Mouse (Mus musculus) thymus, postnatal 25 days (tissue): ENCODE results near the gene Samd4.
A peak's percentile ranks its signal among the peaks of the same experiment; 100 is the strongest.
"Not testable (repeated sequence)": the region's sequence is repeated elsewhere in the genome, so short reads cannot be mapped to it uniquely, and the experiment has no call there.

Experiments
- DNase-seq: peaks from one replicate; pipeline ENCODE4 v3.0.0; 2022

Samd4 gene

DNA sequence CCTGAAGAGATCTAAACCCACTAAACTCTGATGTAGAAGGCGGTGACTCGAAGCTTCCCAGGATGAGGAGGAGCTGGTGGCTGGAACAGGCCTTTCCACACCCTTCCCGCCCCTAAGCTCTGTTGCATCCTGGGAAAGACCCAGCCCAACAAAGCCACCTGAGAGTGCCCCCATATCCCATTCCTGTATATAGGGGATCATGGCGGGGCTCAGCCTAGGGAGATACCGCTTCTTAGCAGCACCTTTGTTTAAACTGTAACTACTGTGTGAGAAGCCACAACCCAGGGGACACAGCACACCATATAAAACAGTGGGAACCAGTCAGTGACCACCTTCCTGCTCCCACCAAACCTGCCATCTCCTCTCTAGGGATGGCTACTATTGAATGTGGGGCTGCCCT, 193.2 kb downstream of the Samd4 start:
- DNase-seq, result no peak

DNA sequence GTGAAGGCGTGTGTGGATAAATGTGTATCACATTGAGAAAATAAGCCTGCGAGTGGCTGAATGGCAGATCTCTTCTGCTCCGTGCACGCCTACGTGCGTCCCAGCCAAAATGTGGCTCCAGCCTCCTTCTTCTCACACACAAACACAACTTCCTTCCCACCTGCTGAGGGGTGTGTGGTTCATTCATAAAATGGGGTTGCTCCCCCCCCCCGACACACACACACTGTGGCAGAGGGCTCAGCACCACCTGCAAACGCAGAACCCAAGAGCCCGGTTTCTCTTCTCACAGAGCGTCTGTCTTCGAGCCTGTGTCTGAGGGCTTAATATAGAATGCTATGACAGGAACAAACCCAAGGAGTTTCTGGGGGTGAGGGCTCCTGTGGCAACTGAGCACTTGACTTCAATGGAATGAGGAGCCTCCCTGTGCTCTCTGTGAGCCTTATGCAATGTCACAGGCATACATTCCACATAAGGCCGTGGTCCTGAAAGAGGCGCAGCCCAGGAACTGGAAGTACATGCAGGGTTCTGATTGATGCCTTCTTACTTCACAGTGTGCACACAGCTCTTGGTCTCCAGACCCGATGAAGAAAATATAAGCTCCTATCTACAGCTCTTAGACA, 194.4 kb downstream of the Samd4 start:
- peak; percentile 64 for DNase-seq

DNA sequence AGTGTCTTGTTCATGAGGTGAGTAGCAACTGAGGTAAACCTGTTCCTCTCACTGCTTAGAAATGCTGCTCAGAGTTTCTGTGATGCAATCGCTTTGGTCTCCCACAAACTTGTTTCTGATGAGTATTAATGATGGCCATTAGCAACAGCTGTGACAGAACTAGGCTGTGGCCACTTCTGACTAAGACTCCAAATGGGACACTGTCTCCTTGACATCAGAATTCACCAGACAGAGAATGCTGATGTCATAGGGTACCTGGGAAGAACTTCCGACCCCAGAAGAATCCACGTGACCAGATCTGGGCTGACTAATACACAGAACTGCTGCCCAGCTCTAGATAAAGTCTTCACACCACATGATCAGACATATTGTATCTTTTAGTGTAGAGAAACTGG, 194.9 kb downstream of the Samd4 start:
- DNase-seq, result no peak

DNA sequence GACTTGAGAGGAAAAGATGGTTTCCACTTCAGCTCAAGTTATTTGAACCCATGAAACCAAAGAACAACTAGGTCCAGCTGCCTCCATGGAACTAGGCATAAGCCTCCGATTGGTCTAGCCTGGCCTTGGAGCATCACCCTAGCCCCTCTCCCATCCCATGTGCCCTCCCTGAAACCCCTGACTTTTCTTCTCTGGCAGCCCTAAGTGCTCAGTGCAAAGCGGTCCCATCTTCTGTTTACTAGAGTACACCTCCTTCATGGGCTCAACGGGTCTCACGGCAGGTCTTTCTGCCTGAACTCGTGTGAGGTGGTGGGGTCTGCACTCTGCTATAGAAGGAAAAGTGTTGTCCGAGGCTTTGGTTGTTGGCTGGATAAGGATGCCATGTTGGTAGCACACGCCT, 197.3 kb downstream of the Samd4 start:
- no peak for DNase-seq

GRCm38 (mm10) chr14:47083311-47083710, 200.7 kb downstream of the Samd4 start:
- no peak for DNase-seq

DNA sequence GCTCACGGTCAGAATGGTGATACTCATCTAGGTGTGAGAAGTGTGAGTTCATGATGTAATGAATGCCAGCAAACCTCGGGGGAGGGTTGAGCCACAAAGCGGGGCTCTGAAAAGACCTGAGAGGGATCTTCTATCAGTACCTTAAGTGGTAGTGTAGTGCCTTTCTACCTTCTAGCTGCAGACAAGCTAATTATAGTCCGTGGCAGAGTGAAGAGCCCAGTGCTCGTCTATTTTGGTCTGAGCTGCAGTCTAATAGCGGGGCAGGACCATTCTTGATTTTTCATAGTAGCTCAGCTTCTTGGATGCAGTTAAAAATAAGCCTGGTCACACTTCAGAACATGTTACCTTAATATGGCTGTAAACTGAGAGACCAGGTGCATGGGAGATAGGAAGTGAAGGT, 201.2 kb downstream of the Samd4 start:
- no peak for DNase-seq

DNA sequence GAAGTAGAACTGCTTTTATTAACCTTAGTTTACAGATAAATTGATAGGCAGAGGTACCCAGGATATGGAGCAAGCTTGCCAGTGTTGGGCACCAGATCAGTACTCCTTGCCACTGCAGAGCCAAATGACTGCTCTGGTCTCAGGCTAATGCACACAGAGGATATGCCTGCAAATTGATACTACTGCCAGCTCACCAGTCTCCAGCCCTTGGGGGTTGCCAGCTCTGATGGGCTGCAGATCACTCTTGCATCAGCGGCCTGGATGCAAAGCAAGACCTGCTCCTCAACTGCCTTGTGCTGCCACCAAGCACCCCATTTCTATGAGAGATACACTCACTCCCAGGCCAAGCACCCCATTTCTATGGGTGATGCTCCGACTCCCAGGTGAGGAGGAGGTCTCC, 202.0 kb downstream of the Samd4 start:
- DNase-seq, result no peak

- DNase-seq, result no peak
Observed at GRCm38 (mm10) chr14:47086123-47086522, 203.5 kb downstream of the Samd4 start.

- peak; percentile 65 for DNase-seq
Observed at GRCm38 (mm10) chr14:47086743-47087142, 204.1 kb downstream of the Samd4 start.

GRCm38 (mm10) chr14:47087182-47087581, 204.5 kb downstream of the Samd4 start:
- DNase-seq, result peak; percentile 86

DNA sequence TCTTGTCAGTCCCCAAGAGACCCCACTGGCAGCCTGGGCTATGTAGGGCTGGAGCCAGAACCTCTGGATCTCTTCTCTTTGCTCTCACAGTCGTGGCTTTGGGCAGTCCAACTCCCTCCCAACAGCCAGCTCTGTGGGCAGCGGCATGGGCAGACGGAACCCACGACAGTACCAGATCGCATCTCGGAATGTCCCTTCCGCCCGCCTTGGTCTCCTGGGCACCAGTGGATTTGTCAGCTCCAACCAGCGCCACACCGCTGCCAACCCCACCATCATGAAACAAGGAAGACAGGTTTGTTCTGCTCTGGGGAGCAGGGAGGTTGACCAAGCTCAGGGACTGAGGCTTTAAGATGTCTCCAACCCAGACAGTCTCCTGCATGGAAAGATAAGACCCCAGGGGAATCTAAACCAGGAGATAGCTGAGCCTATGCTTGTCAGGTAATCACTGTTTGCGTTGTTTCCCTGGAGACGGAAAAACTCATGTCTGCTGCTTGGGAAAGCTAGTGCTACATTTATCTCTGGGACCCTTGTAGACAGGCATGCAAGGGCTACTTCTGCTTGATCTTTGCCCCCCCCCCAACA, 205.1 kb downstream of the Samd4 start:
- DNase-seq, result no peak

DNA sequence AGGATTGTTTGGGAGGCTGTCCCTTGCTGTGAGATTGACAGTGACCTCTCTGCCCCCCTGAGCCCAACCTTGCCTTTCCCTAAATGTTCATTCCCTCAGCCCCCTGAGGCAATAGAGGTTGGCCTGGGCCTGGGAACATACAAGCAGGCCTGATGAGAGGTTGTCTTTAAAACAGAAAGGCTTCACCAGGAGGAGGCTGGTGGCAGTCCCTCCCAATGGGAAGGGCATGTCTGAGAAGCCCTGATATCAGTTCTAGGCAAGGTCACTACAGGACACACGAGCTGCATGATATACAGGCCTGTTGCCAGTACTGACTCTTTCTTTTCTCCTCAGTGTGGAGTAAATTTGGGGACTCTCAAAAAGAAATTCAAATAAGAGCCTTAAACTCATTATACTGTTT, 205.7 kb downstream of the Samd4 start:
- no peak for DNase-seq

- DNase-seq, result no peak
Observed at GRCm38 (mm10) chr14:47089153-47089552, 206.5 kb downstream of the Samd4 start.

DNA sequence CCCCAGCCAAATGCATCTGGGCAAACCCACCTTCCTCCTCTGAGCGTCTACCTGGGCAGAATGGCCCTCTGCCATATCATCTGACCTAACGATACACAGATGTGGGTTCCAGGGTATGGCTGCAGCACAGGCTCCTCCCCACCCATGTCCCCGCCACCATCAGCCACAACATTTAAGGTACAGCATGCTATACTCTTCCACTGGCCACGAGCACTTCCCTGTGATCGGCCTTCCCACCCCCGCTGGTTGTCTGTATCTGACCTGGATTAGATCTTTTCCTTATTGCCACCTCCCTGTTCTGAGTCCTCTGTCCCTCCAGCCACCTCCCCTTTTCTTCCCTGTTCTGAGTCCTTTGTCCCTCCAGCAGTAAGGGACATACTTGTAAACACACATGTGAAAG, 209.3 kb downstream of the Samd4 start:
- DNase-seq, result no peak

DNA sequence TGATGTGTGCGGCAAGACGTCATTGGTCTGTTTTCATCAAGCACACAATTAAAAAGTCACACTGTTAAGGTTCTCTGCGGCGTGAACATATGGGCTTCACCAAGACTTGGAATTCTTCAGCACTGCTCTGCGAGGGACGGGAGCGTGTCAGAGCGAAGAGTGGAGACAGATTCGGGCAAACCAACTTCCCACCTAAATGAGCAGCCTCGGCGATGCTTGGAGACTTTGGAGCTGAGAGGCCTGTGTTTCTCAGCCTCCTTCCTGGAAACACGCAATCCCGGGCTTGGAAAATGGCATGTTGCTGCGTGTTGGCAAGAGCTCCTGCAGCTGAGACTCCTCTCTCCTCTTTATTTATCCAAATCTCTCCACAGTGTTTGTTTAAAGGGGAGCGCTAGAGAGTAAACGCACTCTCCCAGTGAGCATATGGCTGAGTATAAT, 210.7 kb downstream of the Samd4 start:
- no peak for DNase-seq

DNA sequence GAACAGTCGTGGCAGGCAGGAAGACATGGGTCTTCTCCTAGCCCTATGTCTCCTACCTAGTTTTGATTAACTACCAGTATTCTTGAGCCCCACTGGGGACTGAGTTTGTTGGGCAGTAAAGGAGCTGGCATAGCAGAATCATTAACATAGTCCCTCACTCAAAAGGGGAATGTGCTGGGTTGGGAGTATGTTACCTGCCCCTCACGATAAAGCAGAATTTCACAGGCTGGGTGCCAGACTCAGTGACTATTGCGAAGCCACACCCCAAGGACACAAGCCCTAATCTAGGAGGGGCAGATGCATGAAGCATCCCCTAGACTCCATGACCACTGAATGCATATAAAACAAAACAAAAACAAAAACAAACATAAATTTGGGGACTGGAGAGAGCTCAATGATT, 212.4 kb downstream of the Samd4 start:
- no peak for DNase-seq

DNA sequence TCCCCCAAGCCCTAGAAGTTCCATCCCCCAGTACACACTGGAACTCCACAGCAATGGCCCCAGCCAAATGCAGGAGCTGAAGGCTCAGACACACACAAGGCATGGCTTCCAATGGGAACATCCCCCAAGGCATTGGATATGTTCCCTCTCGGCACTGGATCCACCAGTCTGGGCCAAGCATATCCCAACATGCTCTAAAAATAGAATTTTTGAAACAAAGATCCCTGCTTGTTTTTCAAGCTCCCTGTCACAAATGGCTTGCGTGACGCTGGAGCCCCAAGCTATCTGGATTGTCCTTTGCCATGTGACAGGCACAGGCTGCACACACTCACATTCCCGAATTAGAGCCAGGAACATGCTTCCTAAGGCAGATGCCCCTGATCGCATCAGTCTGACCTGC, 213.7 kb downstream of the Samd4 start:
- no peak for DNase-seq

GRCm38 (mm10) chr14:47104246-47105173, 221.9 kb downstream of the Samd4 start:
- peak; percentile 51 for DNase-seq

DNA sequence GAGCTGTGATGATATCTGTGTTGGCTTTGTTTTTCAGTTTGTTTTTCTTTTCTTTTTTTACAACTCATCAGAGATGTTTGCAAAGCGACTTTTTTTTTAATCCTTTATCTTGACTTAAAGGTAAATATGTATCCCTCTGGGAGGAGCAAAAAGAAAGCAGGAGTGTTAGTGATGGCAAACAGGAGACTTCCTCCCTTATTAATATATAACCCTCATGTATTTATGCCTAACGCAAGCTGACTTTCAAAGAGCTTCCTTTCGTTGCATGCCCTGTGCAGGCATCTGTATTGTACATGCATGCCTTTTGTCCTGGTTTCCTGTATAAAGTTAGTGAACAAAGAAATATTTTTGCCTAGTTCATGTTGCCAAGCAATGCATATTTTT, 222.5 kb downstream of the Samd4 start:
- no peak for DNase-seq

DNA sequence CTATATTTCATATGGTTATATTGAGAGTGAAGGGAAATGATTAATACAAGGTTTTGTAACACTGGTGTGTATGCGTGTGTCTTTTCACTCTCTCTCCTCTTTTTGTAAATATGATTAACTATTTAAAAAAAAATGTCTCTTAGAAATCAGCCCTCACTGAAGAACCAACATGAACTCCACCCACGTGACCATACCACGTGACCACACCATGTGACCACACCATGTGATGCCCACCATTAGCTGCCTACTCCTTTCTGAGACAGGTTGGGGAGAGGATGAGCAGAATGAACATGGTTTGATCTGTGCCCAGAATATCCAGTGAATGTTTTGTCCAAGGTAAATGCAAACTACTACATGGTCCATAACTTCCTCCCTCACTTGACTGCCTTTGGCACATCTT, 223.1 kb downstream of the Samd4 start:
- no peak for DNase-seq

DNA sequence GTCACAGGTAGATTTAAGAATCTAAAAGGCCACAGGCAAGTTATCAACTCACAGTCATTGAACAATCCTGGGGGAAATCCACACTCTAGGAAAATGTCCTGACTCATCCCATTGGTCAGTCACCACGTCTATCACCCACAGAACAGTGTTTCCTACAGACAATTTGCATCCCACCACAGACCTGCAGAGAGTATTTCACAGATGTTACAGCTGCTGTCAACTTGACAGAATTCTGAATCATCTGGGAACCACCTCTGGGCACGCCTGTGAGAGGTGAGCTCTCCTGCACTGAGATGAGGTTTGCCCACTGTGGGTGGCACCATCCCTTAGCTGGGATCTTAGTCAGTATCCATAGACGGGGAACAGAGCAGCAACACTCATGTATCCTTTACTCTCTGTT, 224.8 kb downstream of the Samd4 start:
- no peak for DNase-seq

- not testable (repeated sequence) for DNase-seq
Observed at GRCm38 (mm10) chr14:47110391-47110790, 227.7 kb downstream of the Samd4 start.

GRCm38 (mm10) chr14:47111341-47111740, 228.7 kb downstream of the Samd4 start:
- DNase-seq, result no peak

DNA sequence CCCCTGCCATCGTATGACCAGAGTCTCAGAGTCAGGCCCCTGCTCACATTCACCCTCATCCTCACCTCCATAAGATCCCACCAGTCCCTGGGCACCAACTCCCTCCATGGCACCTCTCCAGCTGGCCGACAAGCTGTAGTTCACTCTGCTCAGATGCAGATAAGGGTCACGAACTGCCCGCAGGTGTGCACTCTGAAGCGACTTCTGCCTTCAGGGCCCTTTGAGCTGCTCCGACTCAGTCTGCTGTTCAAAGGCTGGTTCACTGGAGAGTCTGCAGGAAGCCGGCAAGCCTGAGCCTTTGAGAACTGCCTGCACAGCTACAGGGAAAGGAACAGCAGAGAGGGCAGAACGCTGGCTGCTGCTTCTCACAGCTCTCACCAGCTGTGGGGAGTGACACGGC, 232.5 kb downstream of the Samd4 start:
- DNase-seq, result peak; percentile 76
